Mouse (Mus musculus) midbrain, embryonic 12.5 days (tissue): ENCODE measurements at regions not wholly inside any gene's neighbourhood (a gene's known extent, or its start where the extent isn't known, plus 50 kb on each side); places are given as distances from the start of the nearest gene placed in this dataset.
A peak's percentile ranks its signal among the peaks of the same experiment; 100 is the strongest.

Experiments
- ATAC-seq: fragments of 200-750 bp; cut with Nextera tagmentation; 2 replicates; pipeline ENCODE4 v1.8.0; 2017; ENCODE audit warnings: low read depth, moderate TSS enrichment, moderate library complexity; ENCODE audit not compliant: low FRiP score
- H3K27ac ChIP-seq: fragments of 300-500 bp; sonication (generic); replicated peaks from 2 replicates; pipeline ENCODE4 v1.5.1; 2016; ENCODE audit warnings: mild to moderate bottlenecking
- H3K27me3 ChIP-seq: fragments of 300-500 bp; sonication (generic); 2 replicates; pipeline ENCODE4 v1.6.1; 2016; ENCODE audit warnings: mild to moderate bottlenecking
- H3K36me3 ChIP-seq: fragments of 300-500 bp; sonication (generic); 2 replicates; pipeline ENCODE4 v1.6.1; 2016
- H3K4me1 ChIP-seq: fragments of 300-500 bp; sonication (generic); 2 replicates; pipeline ENCODE4 v1.6.1; 2016
- H3K4me2 ChIP-seq: fragments of 300-500 bp; sonication (generic); replicated peaks from 2 replicates; pipeline ENCODE4 v1.6.1; 2016; ENCODE audit warnings: mild to moderate bottlenecking, moderate library complexity
- H3K4me3 ChIP-seq: fragments of 300-500 bp; sonication (generic); 2 replicates; pipeline ENCODE4 v1.5.1; 2016; ENCODE audit warnings: mild to moderate bottlenecking
- H3K9ac ChIP-seq: fragments of 300-500 bp; sonication (generic); replicated peaks from 2 replicates; pipeline ENCODE4 v1.6.1; 2016; ENCODE audit warnings: mild to moderate bottlenecking, moderate library complexity
- H3K9me3 ChIP-seq: fragments of 300-500 bp; sonication (generic); 2 replicates; pipeline ENCODE4 v1.6.1; 2016; ENCODE audit warnings: mild to moderate bottlenecking
- WGBS: fragments of 180-500 bp; shearing (Covaris S2); methylation state at CpG from one replicate; pipeline ENCODE4 v1.1.7; 2016; 5-methylcytosine and 5-hydroxymethylcytosine counted together

- no peak overlapping the region for H3K4me3 ChIP-seq
- no peaks in the 10 kb centered on the region for H3K4me1 ChIP-seq
- no peaks in the 10 kb centered on the region for H3K36me3 ChIP-seq
- ATAC-seq: no peak
- no peaks in the 10 kb centered on the region for H3K27me3 ChIP-seq
- H3K9ac ChIP-seq: no peak overlapping the region
- H3K9me3 ChIP-seq: no peaks in the 10 kb centered on the region
- H3K4me2 ChIP-seq: no peak overlapping the region
- no peak overlapping the region for H3K27ac ChIP-seq
Observed at GRCm38 (mm10) chr5:47185868-47186267, 797.1 kb upstream of the Slit2 start.

- no peaks in the 10 kb centered on the region for H3K27me3 ChIP-seq
- no peak overlapping the region for H3K27ac ChIP-seq
- H3K4me3 ChIP-seq: no peak overlapping the region
- ATAC-seq: no peak
- WGBS: 78% methylated on average over 3 of the region's 3 CpGs
- H3K9ac ChIP-seq: no peak overlapping the region
- no peaks in the 10 kb centered on the region for H3K9me3 ChIP-seq
- H3K4me1 ChIP-seq: no peaks in the 10 kb centered on the region
- no peaks in the 10 kb centered on the region for H3K36me3 ChIP-seq
- no peak overlapping the region for H3K4me2 ChIP-seq
Observed at GRCm38 (mm10) chr5:47202164-47202914, 780.6 kb upstream of the Slit2 start.

DNA sequence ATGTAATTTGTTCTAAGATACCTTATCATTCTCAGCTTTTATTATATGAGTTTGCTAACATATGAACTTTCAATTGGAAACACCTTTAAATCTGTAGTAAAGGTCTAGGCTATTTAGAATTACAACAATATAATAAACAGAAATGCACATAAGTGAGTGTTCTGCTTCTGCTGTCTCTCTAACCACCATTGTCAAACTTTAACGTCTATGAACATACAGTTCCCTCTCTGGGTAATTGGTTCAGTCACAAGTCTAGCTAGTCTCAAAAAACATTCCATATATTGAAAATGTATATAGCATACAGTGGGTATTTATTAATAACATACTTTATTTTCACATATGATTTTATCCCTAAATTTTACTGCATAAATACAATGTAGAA, 780.0 kb upstream of the Slit2 start:
- Histone ChIP-seq H3K4me2 (no peak overlapping the region), H3K4me3 (no peak overlapping the region), H3K9ac (no peak overlapping the region), H3K27me3 (no peaks in the 10 kb centered on the region), H3K9me3 (no peaks in the 10 kb centered on the region), H3K27ac (no peak overlapping the region), H3K36me3 (no peaks in the 10 kb centered on the region), H3K4me1 (no peaks in the 10 kb centered on the region)
- no peak for ATAC-seq
- WGBS: 84% methylated on average over 1 of the region's 1 CpGs

DNA sequence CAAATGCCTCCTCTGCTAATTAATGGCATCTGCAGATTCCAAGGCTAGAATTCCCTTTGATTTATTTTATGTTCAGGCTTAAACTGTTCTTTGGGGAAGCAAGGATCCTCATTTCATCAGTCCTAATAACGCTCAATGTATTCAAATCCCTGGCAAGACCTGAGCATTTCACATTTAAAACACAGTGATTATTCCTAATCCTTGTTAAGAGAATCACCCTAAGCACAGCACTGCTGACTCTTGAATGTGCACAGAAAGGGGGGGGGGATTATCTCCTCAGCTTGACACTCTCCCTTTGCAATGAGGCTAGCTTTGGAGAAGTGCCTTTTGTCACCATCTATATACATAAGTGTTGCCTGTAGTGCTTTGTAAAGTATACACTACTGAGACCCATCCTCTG, 772.4 kb upstream of the Slit2 start:
- no peak overlapping the region for H3K4me2 ChIP-seq
- H3K9me3 ChIP-seq: no peaks in the 10 kb centered on the region
- H3K27me3 ChIP-seq: no peaks in the 10 kb centered on the region
- H3K4me3 ChIP-seq: no peak overlapping the region
- no peak overlapping the region for H3K27ac ChIP-seq
- 15% methylated on average over 1 of the region's 1 CpGs for WGBS
- H3K9ac ChIP-seq: no peak overlapping the region
- H3K36me3 ChIP-seq: no peaks in the 10 kb centered on the region
- ATAC-seq: peak; percentile 65
- H3K4me1 ChIP-seq: no peaks in the 10 kb centered on the region

DNA sequence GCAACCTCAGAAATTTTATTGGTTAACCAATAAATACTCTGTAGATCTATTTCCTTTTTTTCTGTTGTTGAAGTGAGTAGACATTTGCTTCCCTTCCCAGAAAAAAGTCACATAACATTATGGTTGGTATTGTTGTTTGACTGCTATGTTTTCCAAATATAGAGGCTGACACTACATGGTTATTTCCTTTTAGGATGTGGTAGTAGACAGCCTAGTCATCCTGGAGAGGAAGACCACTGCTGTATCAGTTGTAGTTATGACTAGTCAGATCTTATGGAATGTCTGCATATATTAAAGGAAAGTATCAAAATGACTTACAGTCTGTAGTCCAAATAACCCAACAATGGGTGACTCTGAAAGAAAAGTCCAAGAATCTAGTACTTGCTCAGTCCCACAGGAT, 767.5 kb upstream of the Slit2 start:
- Histone ChIP-seq H3K4me1 (no peaks in the 10 kb centered on the region), H3K4me2 (no peak overlapping the region), H3K4me3 (no peak overlapping the region), H3K27me3 (no peaks in the 10 kb centered on the region), H3K27ac (no peak overlapping the region), H3K9me3 (no peaks in the 10 kb centered on the region), H3K9ac (no peak overlapping the region), H3K36me3 (no peaks in the 10 kb centered on the region)
- no peak for ATAC-seq

- Histone ChIP-seq H3K4me2 (no peak overlapping the region), H3K27ac (no peak overlapping the region), H3K4me1 (no peaks in the 10 kb centered on the region), H3K36me3 (no peaks in the 10 kb centered on the region), H3K4me3 (no peak overlapping the region), H3K9me3 (no peaks in the 10 kb centered on the region), H3K9ac (no peak overlapping the region), H3K27me3 (no peaks in the 10 kb centered on the region)
- 98% methylated on average over 1 of the region's 1 CpGs for WGBS
- no peak for ATAC-seq
Observed at GRCm38 (mm10) chr5:47225247-47225646, 757.7 kb upstream of the Slit2 start.

- Histone ChIP-seq H3K36me3 (no peaks in the 10 kb centered on the region), H3K4me2 (no peak overlapping the region), H3K4me3 (no peak overlapping the region), H3K9ac (no peak overlapping the region), H3K4me1 (no peaks in the 10 kb centered on the region), H3K9me3 (no peaks in the 10 kb centered on the region), H3K27ac (no peak overlapping the region), H3K27me3 (no peaks in the 10 kb centered on the region)
- no peak for ATAC-seq
- 80% methylated on average over 1 of the region's 1 CpGs for WGBS
Observed at GRCm38 (mm10) chr5:47236094-47236493, 746.8 kb upstream of the Slit2 start.

DNA sequence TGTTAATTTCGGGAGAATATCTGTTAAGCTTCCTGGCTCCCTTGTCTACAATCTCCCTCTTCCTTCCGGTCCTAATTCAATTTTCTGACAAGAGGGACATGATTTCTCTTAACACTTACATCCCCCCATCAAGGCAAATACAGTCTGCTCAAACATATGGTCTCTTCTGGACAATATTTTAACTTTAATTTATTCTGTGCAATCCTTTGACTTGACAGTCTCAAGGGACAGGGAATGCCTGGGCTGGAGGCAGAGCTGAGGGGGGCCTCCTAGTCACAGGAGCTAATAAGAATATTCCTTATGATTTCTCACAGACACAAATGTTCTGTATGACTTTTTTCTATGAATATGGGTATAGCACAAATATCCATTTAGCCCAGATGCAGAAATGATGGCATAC, 742.9 kb upstream of the Slit2 start:
- Histone ChIP-seq H3K9ac (no peak overlapping the region), H3K36me3 (no peaks in the 10 kb centered on the region), H3K27me3 (no peaks in the 10 kb centered on the region), H3K27ac (no peak overlapping the region), H3K4me2 (no peak overlapping the region), H3K4me1 (no peaks in the 10 kb centered on the region), H3K4me3 (no peak overlapping the region), H3K9me3 (no peaks in the 10 kb centered on the region)
- ATAC-seq: peak; percentile 66; the same call in 1 of the 2 replicates
- WGBS: 65% methylated on average over 2 of the region's 2 CpGs

- Histone ChIP-seq H3K36me3 (no peaks in the 10 kb centered on the region), H3K4me2 (no peak overlapping the region), H3K27me3 (no peaks in the 10 kb centered on the region), H3K9me3 (no peaks in the 10 kb centered on the region), H3K4me1 (no peaks in the 10 kb centered on the region), H3K9ac (no peak overlapping the region), H3K27ac (no peak overlapping the region), H3K4me3 (no peak overlapping the region)
- WGBS: 83% methylated on average over 7 of the region's 7 CpGs
- no peak for ATAC-seq
Observed at GRCm38 (mm10) chr5:47240586-47240985, 742.4 kb upstream of the Slit2 start.

GRCm38 (mm10) chr5:47254835-47255369, 728.0 kb upstream of the Slit2 start:
- H3K27me3 ChIP-seq: no peaks in the 10 kb centered on the region
- H3K9ac ChIP-seq: no peak overlapping the region
- no peaks in the 10 kb centered on the region for H3K4me1 ChIP-seq
- no peaks in the 10 kb centered on the region for H3K9me3 ChIP-seq
- no peak overlapping the region for H3K27ac ChIP-seq
- no peak for ATAC-seq
- no peaks in the 10 kb centered on the region for H3K36me3 ChIP-seq
- no peak overlapping the region for H3K4me2 ChIP-seq
- no peak overlapping the region for H3K4me3 ChIP-seq

DNA sequence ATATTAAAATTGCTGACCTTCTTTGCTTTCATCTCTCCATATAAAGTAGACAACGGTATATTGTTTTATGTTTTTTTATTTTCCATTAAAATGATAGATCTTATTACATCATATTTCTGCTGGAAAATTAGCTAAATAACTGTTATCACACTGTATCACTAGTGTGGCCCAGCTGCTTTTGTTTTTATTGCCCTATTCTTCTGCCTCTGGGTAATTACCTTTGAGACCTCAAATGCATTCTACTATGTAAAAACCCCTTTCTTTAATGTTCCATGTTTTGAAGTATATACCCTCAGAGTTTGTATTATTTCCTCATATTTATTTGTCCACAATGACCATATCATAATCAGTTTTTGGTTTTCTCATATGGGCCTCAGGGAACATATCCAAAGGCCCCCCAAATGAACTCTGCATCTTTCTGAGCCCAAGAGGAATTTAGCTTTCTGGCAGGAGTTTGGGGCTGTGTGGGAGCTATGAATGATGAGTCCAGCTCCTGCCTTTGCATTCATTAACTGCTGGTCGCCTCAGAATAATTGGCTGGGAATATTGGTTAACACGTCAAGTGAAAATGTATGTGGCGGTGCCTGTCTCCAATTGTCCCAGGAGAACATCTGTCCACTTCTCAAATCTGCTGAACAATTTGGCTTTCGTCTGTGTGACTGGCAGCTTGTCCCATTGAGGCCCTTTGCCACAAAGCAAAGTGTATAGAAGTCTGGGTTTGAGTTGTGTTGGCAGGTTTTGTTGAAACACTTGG, 721.1 kb upstream of the Slit2 start:
- H3K27me3 ChIP-seq: no peaks in the 10 kb centered on the region
- no peak overlapping the region for H3K27ac ChIP-seq
- no peak overlapping the region for H3K4me3 ChIP-seq
- no peaks in the 10 kb centered on the region for H3K9me3 ChIP-seq
- no peak overlapping the region for H3K4me2 ChIP-seq
- no peaks in the 10 kb centered on the region for H3K36me3 ChIP-seq
- H3K9ac ChIP-seq: no peak overlapping the region
- 33% methylated on average over 5 of the region's 5 CpGs for WGBS
- peaks cover 5% of the 10 kb centered on the region; the same call in 1 of the 2 replicates for H3K4me1 ChIP-seq
- peak; percentile 73 for ATAC-seq

DNA sequence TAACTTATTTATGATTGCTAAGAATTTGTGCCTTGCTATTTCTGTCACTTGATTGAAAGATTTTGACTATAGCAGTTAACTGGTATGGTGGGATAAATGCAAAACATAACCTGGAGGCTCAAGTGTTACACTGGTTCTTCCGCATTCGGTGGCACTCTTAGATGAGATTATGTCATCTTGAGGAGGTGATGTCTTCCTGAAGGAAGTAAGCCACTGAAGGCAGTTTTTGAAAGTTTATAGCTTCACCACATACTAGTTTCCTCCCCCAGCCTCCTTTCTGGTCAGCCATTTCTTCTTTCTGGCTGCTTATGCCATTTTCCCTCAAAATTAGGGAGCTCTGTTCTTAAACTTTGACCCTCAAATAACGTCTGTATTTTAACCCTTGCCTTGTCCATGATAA, 710.3 kb upstream of the Slit2 start:
- Histone ChIP-seq H3K4me1 (0 out of 2 replicates have a peak, but pooled peaks cover 4% of the 10 kb centered on the region), H3K4me3 (no peak overlapping the region), H3K27me3 (no peaks in the 10 kb centered on the region), H3K36me3 (no peaks in the 10 kb centered on the region), H3K9me3 (no peaks in the 10 kb centered on the region), H3K27ac (no peak overlapping the region), H3K9ac (no peak overlapping the region), H3K4me2 (no peak overlapping the region)
- WGBS: 88% methylated on average over 3 of the region's 3 CpGs
- no peak for ATAC-seq
